Mouse (Mus musculus) adrenal gland, adult 2 months (tissue): ENCODE measurements at regions not wholly inside any gene's neighbourhood (a gene's known extent, or its start where the extent isn't known, plus 50 kb on each side); places are given as distances from the start of the nearest gene placed in this dataset.
A peak's percentile ranks its signal among the peaks of the same experiment; 100 is the strongest.

Source experiments
- DNase-seq: peaks from one replicate; pipeline ENCODE4 v3.0.0; 2021

GRCm38 (mm10) chr7:125263756-125264155 is 180.7 kb upstream of the Kdm8 start:
- no peak for DNase-seq

DNA sequence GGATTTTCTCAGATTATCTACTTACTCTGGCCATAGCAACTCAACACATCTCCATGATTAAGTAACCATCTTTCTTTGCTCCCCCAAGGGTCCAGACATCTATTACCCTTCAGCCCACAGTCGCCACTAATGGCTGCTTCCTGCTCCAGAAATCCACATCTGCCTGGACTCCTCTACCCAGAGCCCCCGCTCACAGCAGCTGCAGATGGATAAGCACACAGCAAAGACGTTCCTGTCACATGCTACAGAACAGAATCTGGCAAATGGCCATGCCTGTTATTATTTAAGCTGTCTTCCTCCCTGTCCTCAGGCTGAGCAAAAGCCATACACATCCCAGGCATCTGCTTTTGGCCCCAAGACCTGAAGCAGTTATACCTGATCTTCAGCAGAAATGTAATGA is 173.8 kb upstream of the Kdm8 start:
- no peak for DNase-seq

GRCm38 (mm10) chr7:125271356-125271755 is 173.1 kb upstream of the Kdm8 start:
- DNase-seq = peak; percentile 71

GRCm38 (mm10) chr7:125281371-125281770 is 163.1 kb upstream of the Kdm8 start:
- DNase-seq = peak; percentile 36

DNA sequence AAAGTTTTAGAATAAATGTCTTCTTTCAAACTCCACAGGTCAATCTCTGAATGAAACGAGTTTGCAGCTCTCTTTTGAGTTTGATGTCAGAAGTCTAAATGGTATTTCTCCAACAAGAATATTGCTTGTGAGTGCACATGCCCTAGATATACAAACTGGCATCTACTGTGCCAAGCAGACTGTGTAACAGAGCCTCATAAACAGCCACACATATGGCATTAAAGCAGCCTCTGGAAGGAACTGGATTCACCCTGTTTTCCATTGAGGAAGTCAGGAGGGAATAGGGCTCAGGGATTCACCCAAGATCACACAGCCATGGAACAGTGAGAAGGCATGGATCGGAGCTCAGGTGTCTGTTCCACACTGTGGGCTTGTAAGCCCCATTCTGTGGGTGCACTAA is 149.2 kb upstream of the Kdm8 start:
- DNase-seq = no peak

DNA sequence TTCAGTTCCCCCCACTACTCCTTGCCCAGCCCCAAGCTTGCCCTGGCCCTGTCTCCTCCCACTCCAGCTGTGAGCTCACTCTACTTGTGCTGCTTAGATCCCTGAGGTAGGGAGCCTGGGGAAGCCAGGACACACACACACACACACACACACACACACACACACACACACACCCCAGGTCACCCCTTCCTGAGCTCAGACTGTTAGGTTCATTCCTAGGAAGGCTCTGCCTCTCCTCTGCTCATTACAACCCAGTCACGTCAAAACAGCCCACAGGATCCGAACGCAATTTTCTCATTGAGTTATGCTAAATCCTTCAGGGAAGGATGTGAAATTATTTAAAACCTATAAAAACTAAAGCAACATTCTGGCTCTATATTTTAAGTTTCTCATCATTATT is 136.0 kb upstream of the Kdm8 start:
- DNase-seq = no peak

DNA sequence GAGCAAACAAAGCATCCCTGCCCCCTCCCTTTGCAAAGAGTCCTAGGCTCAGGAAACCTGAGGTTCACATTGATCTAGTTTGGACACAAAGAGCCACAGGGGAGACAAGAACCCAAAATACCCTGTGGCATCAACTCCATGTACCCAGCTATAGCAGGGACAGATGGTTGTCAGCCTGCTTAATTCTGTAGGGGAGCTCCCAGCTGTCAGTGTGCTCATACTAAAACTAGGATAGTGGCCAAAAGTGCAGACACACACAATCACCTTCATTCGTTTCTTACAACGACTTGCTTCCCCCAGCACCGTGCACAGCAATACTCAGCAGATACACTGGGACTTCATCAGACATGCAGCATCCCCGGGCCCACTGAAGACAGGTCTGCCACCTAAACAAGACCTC is 133.5 kb upstream of the Kdm8 start:
- no peak for DNase-seq

- DNase-seq = no peak
These were observed 130.9 kb upstream of the Kdm8 start for GRCm38 (mm10) chr7:125313604-125314003.

DNA sequence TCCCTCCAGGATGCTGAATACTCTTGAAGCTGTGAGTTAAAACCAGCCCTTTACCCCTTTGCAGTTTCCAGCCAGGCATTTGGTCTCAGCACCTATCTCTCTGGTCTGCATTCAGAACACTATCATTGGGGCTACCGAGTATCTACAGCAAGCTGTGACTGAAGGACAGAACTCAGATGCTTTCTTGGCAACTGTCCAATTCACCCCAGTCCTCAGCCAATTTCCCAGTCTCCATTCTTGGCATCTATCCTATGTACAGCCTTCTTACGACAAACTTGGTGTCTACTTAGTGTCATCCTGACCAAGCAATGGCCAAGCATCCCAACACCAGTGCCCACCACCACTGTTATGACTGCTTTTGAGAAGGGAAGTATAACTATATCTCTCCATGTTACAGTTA is 109.7 kb upstream of the Kdm8 start:
- DNase-seq = no peak

DNA sequence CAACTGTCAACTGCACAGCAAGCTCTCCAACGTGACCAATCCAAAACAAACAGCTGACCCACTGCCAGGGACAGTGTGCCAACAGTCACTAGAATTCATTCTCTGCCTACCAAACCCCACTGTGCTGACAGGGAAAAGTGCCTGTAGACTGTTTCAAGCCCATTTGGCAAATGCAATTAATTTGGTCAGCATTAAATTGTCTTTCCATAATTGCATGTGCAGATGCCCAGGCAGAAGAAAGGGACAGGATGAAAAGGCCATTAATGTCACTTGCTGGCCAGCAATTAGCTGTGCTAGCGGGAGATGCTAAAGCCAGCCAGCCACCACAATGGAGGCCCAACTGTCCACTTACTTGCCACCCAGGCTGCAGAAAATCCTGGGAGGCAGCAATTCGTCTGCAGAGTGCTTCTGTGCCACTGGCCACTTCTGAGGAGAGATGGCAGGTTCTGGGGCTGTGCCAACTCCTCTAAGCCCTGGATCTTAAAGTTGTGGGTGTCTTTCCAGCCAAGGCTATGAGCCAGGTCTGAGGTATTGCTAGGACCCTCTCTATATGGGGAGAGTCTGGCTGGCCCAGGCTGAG is 108.8 kb upstream of the Kdm8 start:
- peak; percentile 7 for DNase-seq

DNA sequence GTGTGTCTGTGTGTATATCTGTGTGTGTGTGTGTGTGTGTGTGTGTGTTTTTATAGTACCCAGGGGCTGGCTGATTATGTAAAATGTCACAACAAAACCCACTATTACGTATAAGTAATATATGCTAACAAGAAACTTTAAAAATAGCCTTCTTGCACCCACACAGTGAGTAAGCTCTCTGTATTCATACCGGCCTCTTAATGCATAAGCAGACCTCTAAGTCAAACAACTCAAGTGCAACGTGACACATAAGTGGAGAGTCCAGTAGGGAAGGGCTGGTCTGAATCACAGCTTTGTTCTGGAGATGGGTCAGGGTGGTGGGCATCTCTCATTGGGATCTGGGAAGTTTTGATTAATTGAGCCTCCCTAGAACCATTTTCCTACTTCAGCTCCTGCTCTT is 107.7 kb upstream of the Kdm8 start:
- DNase-seq = no peak

GRCm38 (mm10) chr7:125338177-125338751 is 106.2 kb upstream of the Kdm8 start:
- DNase-seq = no peak

DNA sequence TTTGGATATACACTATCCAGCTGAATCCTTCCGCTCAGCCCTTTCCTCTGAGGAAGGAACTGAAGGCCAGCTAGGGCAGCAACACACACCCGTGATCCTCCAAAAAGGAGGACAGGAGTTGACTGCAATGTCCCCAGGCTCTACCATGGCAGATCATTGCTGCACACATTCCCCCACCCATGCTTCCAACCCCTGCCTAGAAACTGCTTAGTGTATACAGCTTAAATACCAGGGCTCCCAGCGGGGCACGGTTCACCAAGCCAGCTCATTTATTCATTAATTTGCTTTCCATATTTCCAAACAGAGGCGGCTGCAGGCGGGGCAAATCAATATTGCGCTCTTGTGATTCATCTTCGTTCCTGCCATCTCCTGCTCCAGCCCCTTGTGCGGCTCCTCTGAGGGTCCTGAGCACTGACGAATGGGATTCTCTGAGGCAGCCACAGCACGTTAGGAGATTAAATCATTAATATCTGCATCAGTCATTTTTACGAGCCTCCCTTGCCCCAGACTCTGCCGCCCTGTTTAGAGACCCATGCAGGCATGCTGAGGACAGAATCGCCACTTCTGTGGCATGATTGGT is 104.1 kb upstream of the Kdm8 start:
- DNase-seq = no peak

DNA sequence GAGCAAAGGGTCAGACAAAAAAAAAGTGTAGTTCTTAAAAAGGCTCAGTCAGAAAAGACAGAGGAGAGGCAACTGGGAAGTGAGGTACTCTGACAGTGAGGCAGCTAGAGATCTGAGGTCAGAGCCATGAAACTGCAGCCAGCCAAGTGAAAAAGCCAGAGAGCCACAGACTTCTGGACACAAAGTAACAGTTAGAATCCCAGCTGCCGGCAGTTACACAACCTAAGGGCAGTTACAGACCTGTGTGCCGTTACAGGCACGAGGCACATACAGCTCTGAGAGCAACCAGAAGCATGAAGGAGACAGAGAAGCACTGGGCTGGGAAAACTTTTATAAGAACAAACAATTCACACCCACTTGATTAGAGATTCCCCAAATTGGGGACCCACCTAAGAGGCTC is 94.9 kb upstream of the Kdm8 start:
- no peak for DNase-seq

- no peak for DNase-seq
These were observed 90.3 kb upstream of the Kdm8 start for GRCm38 (mm10) chr7:125354211-125354610.

- no peak for DNase-seq
These were observed 89.5 kb upstream of the Kdm8 start for GRCm38 (mm10) chr7:125354956-125355355.

DNA sequence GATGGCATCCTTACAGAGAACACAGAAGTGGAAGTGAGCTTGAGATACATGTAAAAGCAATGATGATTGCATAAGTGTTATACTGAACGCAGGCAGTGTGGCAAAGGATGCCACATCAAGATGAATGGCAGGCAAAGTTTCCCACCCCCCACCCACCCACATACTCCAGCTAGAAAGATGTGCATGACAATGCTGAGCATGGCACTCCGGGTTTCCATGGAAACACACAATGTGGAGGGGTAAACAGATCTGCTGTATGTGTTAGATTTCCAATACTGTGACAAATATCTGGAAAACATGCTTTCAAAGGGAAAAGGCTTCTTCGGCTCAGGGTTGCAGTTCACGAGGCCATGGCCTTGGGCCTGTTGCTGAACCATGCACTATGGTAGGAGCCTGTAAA is 86.5 kb upstream of the Kdm8 start:
- no peak for DNase-seq

- DNase-seq = no peak
These were observed 61.5 kb upstream of the Kdm8 start for GRCm38 (mm10) chr7:125383021-125383420.

DNA sequence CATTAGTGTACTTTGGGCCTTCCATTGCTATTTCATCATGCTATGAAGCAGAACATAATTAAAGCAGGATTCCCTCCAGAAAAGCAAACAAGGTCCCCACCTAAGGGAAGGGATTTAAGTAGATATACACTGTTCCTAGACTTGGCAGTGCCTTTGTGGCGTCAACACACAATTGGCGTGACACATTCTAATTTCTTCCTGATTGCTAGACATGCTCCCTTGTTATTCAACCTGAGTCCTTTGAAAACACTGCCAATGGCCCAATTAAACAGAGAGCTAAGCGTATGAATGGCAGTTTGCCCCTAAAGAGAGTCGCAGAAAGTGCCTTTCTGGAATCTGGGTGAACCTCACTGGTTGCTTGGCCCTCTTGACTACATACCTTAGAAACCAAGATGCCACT is 60.3 kb upstream of the Kdm8 start:
- DNase-seq = no peak

- peak; percentile 24 for DNase-seq
These were observed 51.9 kb upstream of the Kdm8 start for GRCm38 (mm10) chr7:125392536-125392935.

- no peak for DNase-seq
These were observed 51.2 kb upstream of the Kdm8 start for GRCm38 (mm10) chr7:125393228-125393627.

- DNase-seq = peak; percentile 94
These were observed 50.7 kb upstream of the Kdm8 start for GRCm38 (mm10) chr7:125393654-125394346.
